Mouse (Mus musculus) right cerebral cortex, postnatal 36 days (tissue): ENCODE data around the gene Gstt4.

Experiments used
- DNase-seq, 2 experiments: peaks; one replicate each; pipeline ENCODE4 v3.0.0; 2022; ENCODE audit warnings: low spot score in 2 of 2, mixed read lengths in 1 of 2

Gstt4 gene

GRCm38 (mm10) chr10:75835761-75836531 is 13.6 kb upstream of the Gstt4 start:
- no peak for DNase-seq

GRCm38 (mm10) chr10:75835307-75835706 is 13.0 kb upstream of the Gstt4 start:
- no peak for DNase-seq

DNA sequence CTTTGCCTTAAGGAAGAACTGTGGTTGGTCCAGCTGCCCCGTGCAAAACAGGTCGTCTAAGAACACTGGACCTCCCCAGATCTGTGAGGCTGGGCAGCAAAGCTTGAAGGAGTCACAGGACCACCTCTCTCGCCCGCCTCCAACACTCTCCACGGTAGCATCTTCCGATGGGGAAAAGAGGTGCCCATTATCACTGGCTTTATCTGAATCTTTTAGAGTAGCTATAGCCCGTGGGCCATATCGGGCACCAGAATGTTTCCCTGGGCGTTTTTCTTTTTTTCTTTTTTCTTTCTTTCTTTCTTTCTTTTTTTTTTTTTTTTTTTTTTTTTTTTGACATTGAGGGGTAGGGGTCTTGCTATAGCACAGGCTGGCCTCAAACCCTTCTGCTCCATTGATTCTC is 12.4 kb upstream of the Gstt4 start:
- no peak for DNase-seq

GRCm38 (mm10) chr10:75834250-75834649 is 11.9 kb upstream of the Gstt4 start:
- DNase-seq = no peak

GRCm38 (mm10) chr10:75833456-75834080 is 11.2 kb upstream of the Gstt4 start:
- DNase-seq = no peak

- peak in 1 of 2 experiments; percentile 32 for DNase-seq
Measured at GRCm38 (mm10) chr10:75832272-75832895, 10.0 kb upstream of the Gstt4 start.

- DNase-seq = no peak
Measured at GRCm38 (mm10) chr10:75830275-75830670, 7.9 kb upstream of the Gstt4 start.

DNA sequence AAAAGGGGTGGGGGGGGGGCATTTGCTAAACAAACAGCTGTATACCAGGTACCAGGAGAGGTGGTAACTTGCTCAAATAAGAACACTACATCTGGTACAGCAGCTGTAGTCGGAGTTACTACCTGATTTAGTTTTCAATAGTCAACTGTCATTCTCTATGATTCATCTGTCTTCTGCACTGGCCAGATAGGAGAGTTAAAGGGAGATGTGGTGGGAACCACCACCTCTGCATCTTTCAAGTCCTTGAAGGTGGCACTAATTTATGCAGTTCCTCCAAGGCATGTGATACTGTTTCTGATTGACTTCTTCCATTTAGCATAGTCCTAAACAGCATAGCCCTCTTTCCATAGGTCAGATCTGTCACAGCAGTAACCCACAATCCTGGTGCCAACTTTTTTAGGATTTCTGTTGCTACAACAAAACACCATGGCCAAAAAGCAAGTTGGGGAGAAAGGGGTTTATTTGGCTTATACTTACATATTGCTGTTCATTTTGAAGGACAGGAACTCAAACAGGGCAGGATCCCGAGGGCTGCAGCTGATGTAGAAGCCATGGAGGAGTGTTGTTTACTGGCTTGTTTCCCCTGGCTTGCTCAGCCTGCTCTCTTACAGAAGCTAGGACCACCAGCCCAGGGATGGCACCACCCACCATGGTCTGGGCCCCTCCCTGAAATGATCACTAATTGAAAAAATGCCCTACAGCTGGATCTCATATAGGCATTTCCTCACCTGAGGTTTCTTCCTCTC is 7.4 kb upstream of the Gstt4 start:
- DNase-seq = no peak

GRCm38 (mm10) chr10:75828500-75828931 is 6.2 kb upstream of the Gstt4 start:
- DNase-seq = no peak

DNA sequence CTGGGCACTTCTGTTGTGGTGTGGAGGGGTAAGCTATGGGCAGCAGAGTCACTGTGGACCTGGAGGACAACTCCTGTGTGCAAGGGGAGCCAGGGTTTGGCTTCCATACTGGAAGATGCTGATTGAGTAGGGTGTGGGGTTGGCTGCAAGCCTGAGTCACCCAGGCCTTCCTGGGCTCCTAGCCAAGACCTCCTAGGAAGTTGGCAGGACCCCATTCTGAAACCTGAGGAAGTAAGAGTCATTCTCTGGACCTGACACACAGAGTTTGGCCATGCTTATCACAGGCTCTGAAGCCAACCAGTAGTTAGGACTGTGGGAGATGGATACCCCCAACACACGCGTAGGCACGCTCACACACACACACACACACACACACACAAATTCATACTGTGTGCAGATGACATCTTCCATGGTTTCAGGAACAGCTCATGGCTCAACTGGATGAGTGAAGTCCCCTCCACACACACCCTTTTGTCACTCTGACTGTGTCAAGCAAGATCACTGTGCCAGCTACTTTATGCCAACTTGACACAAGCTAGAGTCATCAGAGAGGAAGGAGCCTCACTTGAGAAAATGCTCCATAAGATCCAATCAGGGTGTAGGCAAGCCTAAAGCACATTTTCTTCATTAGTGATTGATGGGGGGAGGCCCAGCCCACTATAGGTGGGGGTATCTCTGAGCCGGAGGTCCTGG is 5.5 kb upstream of the Gstt4 start:
- no peak for DNase-seq

GRCm38 (mm10) chr10:75824530-75824929 is 2.2 kb upstream of the Gstt4 start:
- no peak for DNase-seq

GRCm38 (mm10) chr10:75823782-75824181 is 1.4 kb upstream of the Gstt4 start:
- DNase-seq = no peak

DNA sequence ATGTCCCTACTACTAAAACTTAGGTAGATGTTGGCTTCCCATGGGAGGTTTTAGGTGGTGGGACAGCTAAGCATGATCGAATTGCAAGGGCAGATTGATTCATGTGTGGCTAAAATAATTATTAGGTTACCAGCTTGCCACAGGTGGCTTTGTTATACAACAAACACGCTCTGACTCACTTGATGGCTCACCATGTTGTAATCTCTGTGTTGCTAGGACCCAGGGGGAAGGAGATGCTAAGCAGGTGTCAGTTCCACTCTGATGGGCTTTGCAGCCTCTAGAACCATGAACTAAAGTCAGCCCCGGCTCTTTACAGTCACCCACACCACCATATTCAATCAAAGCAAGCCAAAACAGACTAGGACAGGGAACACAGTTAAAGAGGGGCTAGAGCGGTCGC is 2.5 kb downstream of the Gstt4 start:
- DNase-seq = no peak

DNA sequence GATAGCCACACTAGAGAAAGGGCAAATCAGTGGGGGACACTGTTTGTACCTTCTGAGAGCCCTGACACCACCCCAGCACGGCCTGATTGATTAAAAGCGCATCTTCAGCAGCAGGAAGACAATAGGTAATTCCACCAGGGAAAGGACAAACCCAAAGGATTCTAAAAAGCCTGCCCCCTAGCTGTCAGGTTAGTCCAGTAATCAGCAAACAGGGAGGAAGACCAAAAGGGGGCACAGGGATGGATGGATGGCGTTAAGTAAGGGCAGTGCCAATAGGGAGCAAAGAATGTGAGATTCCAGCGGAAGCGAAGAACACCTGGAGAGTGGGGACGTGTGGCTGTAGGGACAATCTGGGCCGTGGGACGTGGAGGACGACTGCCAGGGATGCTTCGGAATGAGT is 3.7 kb downstream of the Gstt4 start:
- DNase-seq = no peak

DNA sequence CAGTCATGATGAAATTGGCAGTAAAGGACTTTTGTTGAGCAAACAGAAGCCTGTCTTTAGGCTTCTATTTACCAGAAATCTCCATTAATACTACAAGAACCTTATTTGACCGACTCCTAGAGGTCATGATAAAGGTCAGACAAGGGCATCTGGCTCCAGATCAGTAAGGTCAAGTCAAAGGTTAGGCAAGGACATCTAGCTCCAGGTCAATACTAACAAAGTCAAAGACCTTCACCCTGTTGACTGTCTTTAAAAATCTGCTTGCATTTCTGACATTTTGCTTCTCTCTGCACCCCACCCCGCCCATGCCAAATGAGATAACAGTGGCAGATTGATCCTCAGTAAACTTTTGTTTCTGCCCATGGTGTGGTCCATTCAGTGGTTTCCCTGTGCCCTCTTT is 18.1 kb downstream of the Gstt4 start:
- DNase-seq = no peak

GRCm38 (mm10) chr10:75798176-75798696 is 24.1 kb downstream of the Gstt4 start, which contains the start of gene Gstt1:
Gene Gstt1 (minus strand): TSS chr10:75798584.
- DNase-seq = no peak

- peak; percentile 11 to 34 for DNase-seq
Measured at GRCm38 (mm10) chr10:75797619-75798175, 24.6 kb downstream of the Gstt4 start.

DNA sequence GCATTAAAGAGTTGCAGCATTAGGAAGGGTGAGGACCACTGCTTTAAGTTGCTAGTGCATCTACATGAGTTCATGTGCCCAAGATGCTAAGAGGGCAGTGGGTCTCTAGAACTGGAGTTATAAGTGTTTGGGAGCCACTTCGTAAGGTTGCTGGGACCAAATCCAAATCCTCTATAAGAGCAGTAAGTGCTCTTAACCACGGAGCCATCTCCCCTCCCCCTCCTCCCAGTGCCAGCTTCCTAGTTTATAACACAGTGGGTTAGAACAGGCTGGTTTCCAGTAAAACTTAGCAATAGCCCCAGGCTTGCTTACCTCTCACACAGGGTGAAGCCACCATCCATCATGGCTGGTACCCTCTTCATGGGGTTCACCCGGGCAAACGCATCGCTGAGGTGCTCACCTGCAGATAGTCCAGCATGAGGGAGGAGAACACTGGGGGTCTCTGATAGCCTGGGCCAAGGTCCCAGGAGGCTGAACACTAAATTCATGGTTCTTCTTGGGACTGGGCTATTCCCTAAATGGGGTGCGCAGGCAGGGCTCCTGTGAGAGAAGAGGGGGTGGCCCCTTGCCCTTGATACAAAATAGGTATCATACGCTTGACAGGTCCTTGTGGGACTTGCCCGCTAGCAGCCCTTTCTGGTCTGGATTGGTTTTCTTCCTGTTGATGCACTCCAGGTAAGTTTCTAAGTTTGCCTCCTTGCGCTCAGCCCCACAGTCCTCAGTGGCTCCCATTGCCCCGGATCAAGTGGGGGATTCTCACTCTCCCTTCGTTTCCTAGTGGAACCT is 25.4 kb downstream of the Gstt4 start:
- no peak for DNase-seq

DNA sequence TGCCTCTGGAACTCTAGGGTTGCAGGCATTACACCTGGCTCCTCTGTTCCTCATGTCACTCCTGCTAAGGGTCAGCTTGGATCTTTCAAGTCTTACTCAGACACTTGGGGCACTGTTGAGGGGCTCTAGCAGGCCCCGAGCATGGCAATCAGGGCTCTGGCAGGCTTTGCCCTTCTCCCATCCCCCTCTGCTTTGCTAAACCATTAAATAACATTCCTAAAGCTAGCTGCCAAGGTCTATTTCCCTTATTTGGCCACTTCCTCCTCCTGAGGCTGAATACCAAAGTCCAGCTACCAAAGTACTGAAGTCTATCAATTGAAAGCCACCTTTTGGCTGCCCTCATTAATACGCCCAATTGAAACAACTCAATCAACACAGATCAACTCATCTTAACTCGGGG is 27.5 kb downstream of the Gstt4 start:
- no peak for DNase-seq

DNA sequence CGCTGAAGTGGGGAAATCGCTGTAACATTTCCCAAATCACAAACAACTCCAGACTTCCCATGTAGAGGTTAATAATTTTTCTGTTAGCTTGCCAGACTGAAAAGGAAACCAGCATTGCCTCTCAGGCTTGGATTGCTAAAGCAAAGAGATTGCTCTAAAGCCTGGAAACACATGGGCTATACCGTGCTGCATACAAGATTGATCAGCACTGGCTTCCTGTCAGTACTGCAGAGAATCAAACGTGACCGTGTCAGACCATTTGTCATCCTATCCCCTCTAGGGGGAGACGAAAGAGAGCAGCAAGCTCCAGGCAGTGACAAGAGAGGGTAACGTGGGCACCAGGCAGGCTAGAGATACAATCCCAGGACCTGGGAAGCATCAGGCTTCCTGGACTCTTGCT is 31.6 kb downstream of the Gstt4 start:
- no peak for DNase-seq
